Mouse (Mus musculus): ENCODE results near the gene Gm853.

DNA sequence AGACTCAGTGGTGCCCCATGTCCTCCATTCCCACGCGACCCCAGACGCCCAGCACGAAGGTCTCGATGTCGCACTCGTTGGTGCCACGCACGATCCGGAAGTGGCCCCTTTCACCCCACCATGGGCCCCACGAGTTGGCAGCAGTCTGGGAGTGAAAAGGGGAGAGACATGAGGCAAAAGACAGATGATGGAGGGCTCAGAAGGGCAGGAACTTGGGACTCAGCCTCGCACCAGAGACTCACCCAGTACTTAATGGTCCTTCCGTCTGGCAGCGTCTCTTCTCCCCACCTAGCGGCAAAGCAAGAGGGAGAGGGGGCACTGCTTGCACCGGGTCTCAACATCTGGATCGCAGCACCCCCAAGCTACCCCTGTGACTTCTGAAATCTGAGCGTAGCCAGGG lies 56.1 kb downstream of the Gm853 start:
- TF ChIP-seq CTCF (IDR thresholded peaks at IDR 0.05) (no peak), EP300 (IDR thresholded peaks at IDR 0.05) (no peak)

Measured in lung, postnatal 0 days (tissue).